Mouse (Mus musculus) cortical plate, adult 2 months (tissue): ENCODE measurements around the gene Dnajb12.

Experiments used
- CTCF ChIP-seq: fragments of 200-500 bp; IDR thresholded peaks from 2 replicates; pipeline ENCODE4 v1.5.1; 2011; ENCODE audit warnings: mild to moderate bottlenecking, control low read depth, low read length; ENCODE audit not compliant: insufficient read depth; ENCODE audit errors: extremely low read depth
- POLR2A ChIP-seq: fragments of 200-500 bp; IDR thresholded peaks from 2 replicates; pipeline ENCODE4 v1.6.1; 2011; ENCODE audit warnings: mild to moderate bottlenecking, low read length, control low read depth; ENCODE audit not compliant: insufficient read depth; ENCODE audit errors: extremely low read depth

GRCm38 (mm10) chr10:59947296-59948073, 68.1 kb downstream of the Dnajb12 start:
- TF ChIP-seq CTCF = no peak
- TF ChIP-seq POLR2A = no peak
